Mouse (Mus musculus) brain, embryonic 14.5 days (tissue): ENCODE measurements at regions not wholly inside any gene's neighbourhood (a gene's known extent, or its start where the extent isn't known, plus 50 kb on each side); places are given as distances from the start of the nearest gene placed in this dataset.
A peak's percentile ranks its signal among the peaks of the same experiment; 100 is the strongest.
"Not testable (repeated sequence)": the region's sequence is repeated elsewhere in the genome, so short reads cannot be mapped to it uniquely, and the experiment has no call there.

ENCODE experiments used
- DNase-seq: peaks from one replicate; pipeline ENCODE4 v3.0.0-alpha.2; 2011; ENCODE audit warnings: low read depth
- CTCF ChIP-seq: fragments of 200-500 bp; IDR thresholded peaks from 2 replicates; pipeline ENCODE4 v1.5.1; 2012; ENCODE audit warnings: inconsistent platforms, mild to moderate bottlenecking, moderate library complexity, borderline replicate concordance; ENCODE audit not compliant: insufficient read depth, insufficient read length; ENCODE audit errors: extremely low read depth
- POLR2A ChIP-seq: fragments of 200-500 bp; IDR thresholded peaks from 2 replicates; pipeline ENCODE4 v1.6.1; 2012; ENCODE audit warnings: mild to moderate bottlenecking, inconsistent platforms, borderline replicate concordance; ENCODE audit not compliant: poor library complexity, insufficient read depth, insufficient read length, severe bottlenecking; ENCODE audit errors: extremely low read depth

DNA sequence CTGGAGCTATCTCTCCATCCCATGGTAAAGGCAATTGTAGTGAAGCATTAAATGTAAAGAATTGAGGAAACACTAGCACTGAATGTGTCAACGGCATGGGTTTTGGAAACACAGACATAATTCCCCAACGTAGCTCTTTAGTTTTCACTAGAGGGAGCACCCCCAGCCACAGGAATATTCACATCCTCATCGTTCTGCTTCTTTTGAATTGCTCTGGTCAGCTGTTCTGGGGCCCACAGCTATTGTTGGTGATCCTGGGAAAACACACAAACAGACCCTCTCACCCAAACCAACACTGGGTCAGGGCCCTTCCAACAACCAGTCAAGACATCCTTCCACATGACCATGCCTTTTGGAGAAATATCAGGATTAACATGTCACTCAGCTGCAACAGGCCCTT, 119.7 kb downstream of the Impg2 start:
- DNase-seq: not testable (repeated sequence)

DNA sequence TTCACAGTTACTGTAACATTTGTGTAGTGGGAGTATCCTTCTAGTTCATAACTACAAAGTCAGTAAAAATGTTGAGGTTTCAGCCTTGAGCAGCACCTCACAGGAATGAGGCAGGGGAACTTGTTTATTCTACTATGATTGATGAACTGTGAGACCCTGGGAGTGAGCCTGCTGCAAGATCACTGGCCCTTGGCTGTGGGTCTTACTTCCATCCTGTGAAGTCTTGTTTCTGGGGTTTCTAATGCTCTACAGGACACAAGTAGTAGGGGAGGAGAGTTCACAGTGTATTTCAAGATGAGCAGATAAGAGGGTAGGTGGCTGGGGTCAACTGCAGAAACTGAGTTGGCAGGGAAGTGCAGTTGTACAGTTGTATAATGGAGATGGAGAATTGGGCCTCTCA, 128.3 kb upstream of the Abi3bp start:
- no peak for DNase-seq
- no peak for TF ChIP-seq POLR2A
- no peak for TF ChIP-seq CTCF

DNA sequence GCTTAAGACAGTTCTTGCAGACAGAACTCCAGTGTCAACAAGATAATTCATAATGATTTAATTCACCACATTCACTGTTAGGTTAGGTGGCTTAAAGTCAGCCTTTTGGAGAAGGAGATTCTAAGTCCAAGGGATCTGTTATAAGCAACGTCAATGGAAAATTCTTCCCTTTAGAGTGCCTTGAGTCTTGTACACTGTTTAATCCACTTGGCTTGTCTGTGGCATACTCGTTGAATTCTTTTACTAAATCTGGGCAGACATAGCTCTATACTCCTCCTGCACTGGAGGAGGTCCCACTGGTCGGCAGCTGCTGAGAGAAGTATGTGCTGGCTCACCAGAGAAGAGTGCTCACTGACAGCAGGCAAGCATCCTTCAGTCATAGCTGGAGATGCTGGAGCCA, 124.8 kb upstream of the Abi3bp start:
- TF ChIP-seq CTCF: no peak
- no peak for TF ChIP-seq POLR2A
- no peak for DNase-seq

DNA sequence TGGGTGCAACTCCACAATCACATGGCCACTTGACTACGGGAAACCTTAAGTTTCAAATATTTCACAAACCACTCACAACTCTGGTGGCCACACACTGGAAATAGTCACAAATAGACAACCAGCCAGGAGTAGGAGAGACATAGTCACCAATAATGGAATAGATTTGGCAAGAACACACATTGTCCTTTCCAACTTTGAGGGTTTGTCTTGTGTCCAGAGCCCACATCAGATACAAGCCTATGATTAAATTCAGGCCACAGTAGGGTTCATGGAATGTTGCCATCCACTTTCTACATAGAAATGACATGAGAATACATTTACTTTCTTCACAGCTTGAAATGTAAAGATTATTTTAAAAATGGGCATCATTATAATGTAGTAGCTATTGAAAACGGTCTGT, 118.6 kb upstream of the Abi3bp start:
- no peak for DNase-seq
- no peak for TF ChIP-seq POLR2A
- no peak for TF ChIP-seq CTCF

DNA sequence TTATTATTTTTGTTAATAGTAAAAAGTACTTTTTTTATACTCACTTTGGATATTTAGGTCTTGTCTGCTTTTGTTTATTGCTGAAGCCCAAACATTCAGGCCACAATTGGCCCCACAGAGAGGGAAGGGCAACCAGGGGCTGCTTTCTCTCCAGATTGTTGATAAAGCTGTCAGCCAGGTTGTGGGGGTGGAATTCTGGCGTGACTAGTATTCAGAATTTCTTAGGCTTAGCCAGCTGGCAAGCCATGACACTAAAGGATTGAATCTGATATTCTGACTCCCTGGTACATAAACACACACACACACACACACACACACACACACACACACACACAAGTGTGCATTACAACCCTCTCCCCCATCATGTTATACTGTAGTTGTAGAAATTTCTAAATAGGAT, 116.7 kb upstream of the Abi3bp start:
- no peak for TF ChIP-seq CTCF
- no peak for TF ChIP-seq POLR2A
- peak; percentile 22 for DNase-seq

DNA sequence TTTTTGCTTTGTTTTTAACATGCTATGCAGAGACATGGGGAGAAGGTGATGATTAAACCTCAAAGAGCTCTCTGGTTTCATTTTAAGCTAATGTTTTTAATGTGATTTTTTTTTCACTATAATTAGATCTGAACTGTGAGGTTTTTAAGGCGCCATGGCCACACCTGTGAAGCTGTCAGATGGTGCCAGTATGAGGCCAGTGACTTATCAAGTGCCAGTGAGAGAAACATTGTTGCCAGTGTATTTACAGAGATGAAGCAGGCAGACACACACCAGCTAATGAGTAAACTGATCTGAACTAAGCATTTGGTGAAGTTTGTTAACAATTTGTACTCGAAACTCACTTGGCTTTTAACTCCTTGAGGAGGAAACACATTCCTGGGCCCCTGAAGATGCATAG, 99.3 kb upstream of the Abi3bp start:
- no peak for DNase-seq
- TF ChIP-seq CTCF (no peak), POLR2A (no peak)

DNA sequence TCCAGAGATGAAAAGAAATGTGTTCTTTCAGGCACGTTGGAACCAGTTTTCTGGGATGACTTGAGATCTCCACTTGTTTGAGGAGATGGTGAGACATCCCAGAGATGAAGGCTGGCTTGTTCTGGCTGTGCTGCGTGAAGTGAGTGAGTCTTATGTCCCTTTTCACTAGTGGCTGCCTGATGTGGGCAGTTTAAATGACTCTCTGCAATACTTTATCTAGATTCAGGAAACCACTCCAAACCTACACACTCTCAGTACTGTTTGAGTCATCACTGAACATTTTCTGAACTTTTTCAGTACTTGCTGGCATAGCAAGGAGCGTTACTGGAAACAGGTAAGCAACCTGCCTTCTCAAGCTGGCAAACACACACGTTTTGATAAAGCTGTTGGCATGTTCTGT, 97.0 kb upstream of the Abi3bp start:
- DNase-seq: no peak
- TF ChIP-seq CTCF (no peak), POLR2A (no peak)

DNA sequence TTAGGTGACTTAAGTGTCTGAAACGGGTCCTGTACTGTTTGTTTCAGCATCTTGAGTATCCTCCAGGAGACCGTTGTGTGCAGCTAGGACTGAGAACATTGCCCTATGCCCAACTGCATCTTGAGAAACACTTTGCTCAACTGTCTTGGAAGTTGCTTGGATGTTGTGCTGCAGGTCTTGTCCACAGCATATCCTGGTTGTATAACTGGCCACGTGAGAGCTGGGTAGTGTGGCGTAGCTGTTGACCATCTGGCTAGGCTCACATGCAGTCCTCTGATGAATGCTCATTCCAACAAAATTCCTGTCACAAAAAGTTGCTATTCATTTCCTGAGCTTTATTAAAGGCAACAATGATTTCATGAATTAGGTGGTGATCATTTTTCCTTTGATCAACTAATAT, 91.1 kb upstream of the Abi3bp start:
- DNase-seq: no peak

DNA sequence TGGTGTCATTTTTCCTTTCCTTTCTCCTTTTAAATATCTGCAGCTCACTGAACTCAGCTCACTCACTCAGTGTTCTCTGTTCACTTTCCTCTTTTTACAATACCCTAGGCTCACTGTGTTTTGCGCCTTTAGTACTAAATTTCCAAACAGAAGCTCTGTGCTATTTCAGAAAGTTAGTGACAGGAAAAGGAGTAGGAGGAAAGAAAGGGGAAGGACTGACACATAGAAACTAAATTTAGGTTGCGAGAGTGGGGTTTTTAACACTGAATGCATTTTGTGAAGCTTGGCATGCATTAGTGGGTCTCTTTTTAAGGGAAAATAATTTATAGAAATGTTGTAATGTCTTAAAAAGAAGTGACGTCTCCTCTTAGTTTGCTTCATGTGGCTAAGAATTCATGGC, 84.8 kb upstream of the Abi3bp start:
- DNase-seq: no peak
- TF ChIP-seq CTCF (no peak), POLR2A (no peak)

More for the DNA sequence above, 91.1 kb upstream of the Abi3bp start:
- TF ChIP-seq POLR2A (no peak), CTCF (no peak)

DNA sequence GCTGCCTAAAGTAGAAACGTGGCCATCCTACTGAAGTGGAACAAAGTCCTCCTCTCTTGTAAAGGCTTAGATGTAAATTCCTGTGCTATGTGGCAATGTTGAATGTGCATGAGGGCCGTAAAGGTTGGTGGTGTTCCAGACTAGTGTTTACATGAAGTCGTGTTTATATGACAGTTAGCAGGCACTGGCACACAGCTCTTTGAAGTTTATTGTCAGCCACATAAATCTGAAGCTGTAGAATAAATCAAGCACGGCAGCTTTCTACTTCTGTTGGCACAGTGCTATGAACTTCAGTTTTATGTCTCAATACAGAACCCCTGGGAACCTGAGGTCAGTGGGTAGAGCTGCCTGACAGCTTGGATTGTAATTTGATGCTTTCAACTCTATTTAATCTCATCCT, 81.1 kb upstream of the Abi3bp start:
- DNase-seq: peak; percentile 18
- TF ChIP-seq CTCF (no peak), POLR2A (no peak)

DNA sequence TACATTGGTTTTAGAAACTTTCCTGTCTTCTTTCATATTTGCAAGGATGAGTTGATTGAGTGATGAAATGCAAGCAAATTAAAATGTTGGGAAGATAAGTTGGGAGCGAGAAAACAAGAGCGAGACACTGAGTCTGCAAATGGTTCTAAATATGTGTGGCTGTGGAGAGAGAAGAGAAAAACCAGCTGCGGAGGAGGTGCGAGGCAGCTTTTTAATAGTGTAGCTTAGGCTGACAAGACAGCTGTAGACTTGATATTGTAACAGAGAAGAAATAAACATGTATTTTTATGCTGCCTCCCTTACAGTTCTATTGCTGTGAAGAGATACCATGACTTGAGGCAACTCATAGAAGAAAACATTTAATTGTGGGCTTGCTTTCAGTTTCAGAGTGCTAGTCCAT, 78.1 kb upstream of the Abi3bp start:
- no peak for TF ChIP-seq CTCF
- TF ChIP-seq POLR2A: no peak
- no peak for DNase-seq

DNA sequence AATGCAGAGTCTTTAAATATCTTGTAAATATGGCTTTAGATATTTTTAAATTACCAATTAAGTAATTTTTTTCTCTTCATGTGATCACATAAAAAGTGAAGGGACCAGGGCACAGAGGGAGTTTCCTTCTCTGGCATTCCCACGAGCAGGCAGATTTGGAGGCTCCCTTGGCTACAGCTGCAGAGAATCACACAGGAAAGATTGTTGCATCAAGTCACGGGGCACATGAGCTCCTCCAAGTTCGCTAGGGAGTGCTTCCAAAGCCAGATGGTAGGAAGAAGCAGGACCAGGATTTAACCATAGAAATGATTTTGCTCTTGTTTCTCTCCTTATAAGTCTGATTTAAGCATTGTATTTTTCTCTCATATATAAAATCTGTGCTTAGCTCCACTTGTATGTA, 53.9 kb upstream of the Abi3bp start:
- no peak for DNase-seq
- TF ChIP-seq POLR2A: no peak
- no peak for TF ChIP-seq CTCF
